Comparison of ENCODE assay signal across 15 mouse cellular contexts in the genomic region with DNA sequence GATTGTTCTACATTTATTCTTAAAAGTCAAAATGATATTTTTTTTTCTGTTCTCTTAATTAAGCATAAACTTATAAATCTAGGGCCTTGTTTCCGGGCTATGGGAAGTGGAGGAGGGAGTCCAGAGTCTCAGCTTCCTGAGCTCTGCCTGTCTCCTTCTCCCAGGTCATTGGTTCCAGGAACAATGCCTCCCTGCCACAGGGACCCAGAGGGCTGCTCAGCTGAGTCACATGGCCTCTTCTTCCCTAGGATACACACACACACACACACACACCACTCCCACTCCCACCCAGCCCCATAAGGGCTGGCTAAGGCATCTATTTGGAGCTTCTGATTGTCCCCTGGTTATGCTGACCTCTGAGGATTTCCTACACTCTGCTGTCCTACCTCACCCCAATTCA.
A peak's percentile ranks its signal among the peaks of the same experiment; 100 is the strongest.
DNase-seq lines count a peak whose midpoint lies in the region; ATAC-seq and TF ChIP-seq lines count a peak whose summit lies in the region.
"Had no signal": no experiment of that assay in that cellular context is flagged by ENCODE, and none has a peak within 500 bp of the region (broad histone marks: within the 10 kb centered on the region; RNA-seq: fewer than 3 reads in every experiment).

No protein-coding gene starts in this region.

- no peaks in the 10 kb centered on the region for H3K27me3 ChIP-seq in heart, embryonic 14.5 days (ENCODE audit: control insufficient read depth, insufficient read depth, low read length)
- peaks cover 10% of the 10 kb centered on the region; the same call in 1 of the 2 replicates for H3K27me3 ChIP-seq in embryonic facial prominence, embryonic 10.5 days (replicated peaks; ENCODE audit: low read depth, poor library complexity, severe bottlenecking)
- H3K27me3 ChIP-seq: forebrain, embryonic 12.5 days had no signal

- H3K27ac ChIP-seq in left cerebral cortex, adult 2 months = peak overlapping the region; percentile 5; the same call in 1 of the 2 replicates
- H3K27ac ChIP-seq in heart, embryonic 14.5 days (replicated peaks in 1 of 2; ENCODE audit: control insufficient read depth in 1 of 2, insufficient read depth in 1 of 2, low read depth in 2 of 2, low read length in 2 of 2) = peak overlapping the region; percentile 90 to 95
- H3K27ac ChIP-seq in embryonic facial prominence, embryonic 10.5 days (replicated peaks) = no peak overlapping the region
- H3K27ac ChIP-seq: forebrain, embryonic 12.5 days; hindbrain, embryonic 10.5 days had no signal

- H3K4me2 ChIP-seq in heart, embryonic 14.5 days (ENCODE audit: low read length) = no peak overlapping the region
- H3K4me2 ChIP-seq: forebrain, embryonic 12.5 days; midbrain, embryonic 11.5 days had no signal

- DNase-seq in left cerebral cortex, adult 2 months (ENCODE audit: extremely low spot score in 1 of 2, low spot score in 2 of 2) = no peak
- no peak for DNase-seq in left cerebral cortex, postnatal 4 days
- DNase-seq in heart, postnatal 4 days = peak; percentile 38
- peak; percentile 29 to 70 for DNase-seq in kidney, postnatal 25 days
- no peak for DNase-seq in spleen, postnatal 14 days (ENCODE audit: low spot score in 2 of 2)
- DNase-seq in embryonic facial prominence, embryonic 10.5 days (ENCODE audit: low spot score) = no peak
- DNase-seq: cerebellum, adult 11-12 months; layer of hippocampus, adult 9-11 months; thymus, adult 2 months had no signal

- no peak for TF ChIP-seq CTCF in left cerebral cortex, adult 2 months (IDR thresholded peaks at IDR 0.05)

- H3K9me3 ChIP-seq in heart, embryonic 14.5 days (ENCODE audit: control insufficient read depth, low read length) = no peaks in the 10 kb centered on the region
- no peaks in the 10 kb centered on the region for H3K9me3 ChIP-seq in embryonic facial prominence, embryonic 10.5 days
- H3K9me3 ChIP-seq: forebrain, embryonic 12.5 days; hindbrain, embryonic 10.5 days had no signal

- no peak for ATAC-seq in heart, embryonic 14.5 days (ENCODE audit: insufficient number of reproducible peaks, insufficient read depth, low FRiP score, low read depth)
- ATAC-seq: CD4-positive, CD25-positive, alpha-beta regulatory T cell, adult 4 months; inflammation-experienced regulatory T-cells, adult 6 months had no signal

- intact Hi-C loops in left cerebral cortex, adult 2 months (cut with DNase I) = no loop called here
- intact Hi-C loops in left cerebral cortex, postnatal 4 days (cut with DNase I) = no loop called here

- H3K4me3 ChIP-seq in left cerebral cortex, adult 2 months = no peak overlapping the region
- no peak overlapping the region for H3K4me3 ChIP-seq in heart, embryonic 14.5 days (ENCODE audit: control insufficient read depth in 1 of 2, insufficient read depth in 1 of 2, low read depth in 1 of 2, low read length in 2 of 2)
- H3K4me3 ChIP-seq in embryonic facial prominence, embryonic 10.5 days = no peak overlapping the region
- H3K4me3 ChIP-seq: forebrain, embryonic 12.5 days; hindbrain, embryonic 10.5 days had no signal

- H3K9ac ChIP-seq in heart, embryonic 14.5 days (ENCODE audit: low read length) = 0 out of 2 replicates have a peak overlapping the region, but pooled peaks have one; percentile 27
- H3K9ac ChIP-seq: forebrain, embryonic 12.5 days had no signal

- 67% methylated on average over 1 of the region's 1 CpGs for WGBS in heart, embryonic 14.5 days
- 73% methylated on average over 1 of the region's 1 CpGs for WGBS in embryonic facial prominence, embryonic 10.5 days

- peaks cover 57 to 87% of the 10 kb centered on the region in 2 experiments for H3K4me1 ChIP-seq in heart, embryonic 14.5 days (ENCODE audit: control insufficient read depth in 2 of 2, insufficient read depth in 2 of 2, low read length in 2 of 2)
- H3K4me1 ChIP-seq in embryonic facial prominence, embryonic 10.5 days = peaks cover 49% of the 10 kb centered on the region

- no peaks in the 10 kb centered on the region for H3K36me3 ChIP-seq in heart, embryonic 14.5 days (ENCODE audit: control insufficient read depth, insufficient read depth, low read length)
- no peaks in the 10 kb centered on the region for H3K36me3 ChIP-seq in embryonic facial prominence, embryonic 10.5 days (replicated peaks)
- H3K36me3 ChIP-seq: forebrain, embryonic 12.5 days; hindbrain, embryonic 10.5 days had no signal

Comparison
In these comparisons a context has a peak if more than half of its experiments do, and no peak if none do; other contexts are left out.
1. DNase-seq: peak in heart, postnatal 4 days (single experiment) and kidney, postnatal 25 days (2 of 2); none in left cerebral cortex, adult 2 months (0 of 2), left cerebral cortex, postnatal 4 days (single experiment), spleen, postnatal 14 days (0 of 2) and embryonic facial prominence, embryonic 10.5 days (single experiment).